Mouse (Mus musculus) liver, embryonic 15.5 days (tissue): Measurements from ENCODE around the gene Zcchc7. TPM values are rescaled to one million over a fixed set of nuclear protein-coding genes. Genes with fewer than 3 reads are reported as not detected.

Experiments
- ATAC-seq: fragments of 200-750 bp; cut with Nextera tagmentation; 2 replicates; pipeline ENCODE4 v1.8.0; 2017; ENCODE audit warnings: moderate number of reproducible peaks, mild to moderate bottlenecking, moderate library complexity; ENCODE audit not compliant: insufficient read depth
- H3K27ac ChIP-seq: fragments of 300-500 bp; sonication (generic); replicated peaks from 2 replicates; pipeline ENCODE4 v1.5.1; 2015; ENCODE audit warnings: mild to moderate bottlenecking, inconsistent platforms
- H3K27me3 ChIP-seq: fragments of 300-500 bp; sonication (generic); 2 replicates; pipeline ENCODE4 v1.6.1; 2015; ENCODE audit warnings: mild to moderate bottlenecking, inconsistent platforms
- H3K36me3 ChIP-seq: fragments of 300-500 bp; sonication (generic); replicated peaks from 2 replicates; pipeline ENCODE4 v1.6.1; 2015; ENCODE audit warnings: moderate library complexity, mild to moderate bottlenecking, inconsistent platforms
- H3K4me1 ChIP-seq: fragments of 300-500 bp; sonication (generic); replicated peaks from 2 replicates; pipeline ENCODE4 v1.6.1; 2015; ENCODE audit warnings: inconsistent platforms
- H3K4me2 ChIP-seq: fragments of 300-500 bp; sonication (generic); 2 replicates; pipeline ENCODE4 v1.6.1; 2015; ENCODE audit warnings: moderate library complexity, mild to moderate bottlenecking, inconsistent platforms
- H3K4me3 ChIP-seq: fragments of 300-500 bp; sonication (generic); replicated peaks from 2 replicates; pipeline ENCODE4 v1.5.1; 2015; ENCODE audit warnings: mild to moderate bottlenecking, inconsistent platforms
- H3K9ac ChIP-seq: fragments of 300-500 bp; sonication (generic); 2 replicates; pipeline ENCODE4 v1.6.1; 2015; ENCODE audit warnings: moderate library complexity, mild to moderate bottlenecking, inconsistent platforms
- H3K9me3 ChIP-seq: fragments of 300-500 bp; sonication (generic); replicated peaks from 2 replicates; pipeline ENCODE4 v1.6.1; 2016; ENCODE audit warnings: inconsistent platforms
- WGBS: fragments of 180-500 bp; shearing (Covaris S2); methylation state at CpG from one replicate; pipeline ENCODE4 v1.1.7; 2015; ENCODE audit warnings: mixed read lengths; ENCODE audit not compliant: insufficient replicate concordance; 5-methylcytosine and 5-hydroxymethylcytosine counted together
- polyA plus RNA-seq: library from polyadenylated mRNA; unstranded; fragments of >200 nt; fragmentation: Nextera tagmentation; extraction: Ambion mirVana; gene quantifications from 2 replicates; pipeline ENCODE4 v1.2.1, GENCODE M21; 2015

Zcchc7 gene
- polyA plus RNA-seq, 1 experiment from 2014 or later: 13.0 TPM

- Histone ChIP-seq H3K9ac (no peak overlapping the region), H3K27me3 (no peaks in the 10 kb centered on the region), H3K9me3 (no peaks in the 10 kb centered on the region), H3K36me3 (no peaks in the 10 kb centered on the region), H3K4me2 (no peak overlapping the region), H3K4me1 (no peaks in the 10 kb centered on the region), H3K27ac (no peak overlapping the region), H3K4me3 (no peak overlapping the region)
- ATAC-seq: no peak
- WGBS: 71% methylated on average over 2 of the region's 2 CpGs
Measured at GRCm38 (mm10) chr4:44776651-44777050, 21.0 kb downstream of the Zcchc7 start.

DNA sequence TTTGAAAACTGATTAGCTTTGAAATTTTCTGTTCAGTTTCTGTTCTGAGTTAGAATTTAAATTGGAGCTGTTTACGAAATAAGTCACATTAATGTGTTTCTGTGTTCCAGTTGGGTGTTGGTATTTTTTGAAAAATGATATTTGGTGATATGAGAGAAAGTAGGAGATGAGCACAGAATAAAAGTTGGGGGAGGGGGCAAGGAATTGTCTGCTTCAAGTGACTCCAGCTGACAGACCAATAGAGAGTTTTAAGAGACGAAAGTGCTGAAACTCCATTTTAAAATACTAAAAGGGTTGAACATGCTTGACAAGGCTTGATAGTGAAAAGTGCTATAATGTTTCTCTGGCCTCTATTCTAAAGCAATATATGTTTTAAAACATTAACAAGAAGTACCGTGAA is 21.4 kb downstream of the Zcchc7 start:
- Histone ChIP-seq H3K27me3 (no peaks in the 10 kb centered on the region), H3K4me1 (no peaks in the 10 kb centered on the region), H3K4me2 (no peak overlapping the region), H3K9me3 (no peaks in the 10 kb centered on the region), H3K36me3 (no peaks in the 10 kb centered on the region), H3K9ac (no peak overlapping the region), H3K4me3 (no peak overlapping the region), H3K27ac (no peak overlapping the region)
- ATAC-seq: no peak
- WGBS: 77% methylated on average over 3 of the region's 3 CpGs

DNA sequence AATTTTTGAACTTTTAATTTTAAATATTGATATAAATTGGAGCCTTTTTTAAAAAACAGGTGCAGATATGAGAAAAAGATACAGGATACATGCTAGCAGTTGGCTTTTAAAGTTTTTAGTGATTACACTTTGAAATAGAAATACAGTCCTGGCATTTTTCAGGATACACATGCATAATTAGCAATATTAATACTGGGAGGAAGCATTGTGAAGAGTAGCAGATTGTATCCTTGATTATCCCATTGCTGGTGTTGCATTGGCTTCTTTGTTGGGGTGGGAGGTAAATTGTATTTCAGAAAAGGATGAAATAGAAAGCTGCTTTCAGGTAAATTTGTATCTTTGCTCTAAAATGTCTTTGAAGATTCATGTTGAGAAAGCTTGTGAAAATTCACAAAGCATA is 22.0 kb downstream of the Zcchc7 start:
- no peak overlapping the region for H3K27ac ChIP-seq
- no peaks in the 10 kb centered on the region for H3K27me3 ChIP-seq
- H3K9me3 ChIP-seq: no peaks in the 10 kb centered on the region
- ATAC-seq: no peak
- no peaks in the 10 kb centered on the region for H3K36me3 ChIP-seq
- no peak overlapping the region for H3K4me3 ChIP-seq
- no peak overlapping the region for H3K4me2 ChIP-seq
- no peak overlapping the region for H3K9ac ChIP-seq
- no peaks in the 10 kb centered on the region for H3K4me1 ChIP-seq

DNA sequence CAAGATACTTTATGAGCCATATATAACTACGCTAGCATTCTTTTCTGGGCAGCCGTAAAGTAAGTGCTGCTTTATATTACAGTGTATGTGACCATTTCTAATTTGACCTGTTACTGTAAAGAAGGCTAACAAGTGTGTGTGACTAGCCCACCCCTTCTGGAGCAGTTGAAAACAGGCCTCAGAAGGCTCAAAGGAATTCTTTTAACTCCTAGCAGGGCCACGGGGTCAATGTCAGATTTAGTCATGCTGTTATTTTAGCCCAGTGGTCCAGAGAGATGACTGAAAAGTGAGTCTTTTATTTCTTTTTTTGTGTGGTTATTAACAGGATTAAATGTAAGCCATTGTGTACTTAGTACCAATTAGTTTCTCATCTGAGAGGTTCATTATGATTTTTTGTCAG is 22.6 kb downstream of the Zcchc7 start:
- Histone ChIP-seq H3K4me1 (no peaks in the 10 kb centered on the region), H3K4me3 (no peak overlapping the region), H3K4me2 (no peak overlapping the region), H3K9ac (no peak overlapping the region), H3K36me3 (no peaks in the 10 kb centered on the region), H3K27me3 (no peaks in the 10 kb centered on the region), H3K9me3 (no peaks in the 10 kb centered on the region), H3K27ac (no peak overlapping the region)
- 77% methylated on average over 3 of the region's 3 CpGs for WGBS
- no peak for ATAC-seq

- no peak overlapping the region for H3K4me2 ChIP-seq
- H3K9ac ChIP-seq: no peak overlapping the region
- no peaks in the 10 kb centered on the region for H3K27me3 ChIP-seq
- H3K36me3 ChIP-seq: no peaks in the 10 kb centered on the region
- no peaks in the 10 kb centered on the region for H3K9me3 ChIP-seq
- no peak for ATAC-seq
- no peak overlapping the region for H3K4me3 ChIP-seq
- 46% methylated on average over 4 of the region's 4 CpGs for WGBS
- no peak overlapping the region for H3K27ac ChIP-seq
- H3K4me1 ChIP-seq: no peaks in the 10 kb centered on the region
Measured at GRCm38 (mm10) chr4:44780462-44781157, 24.9 kb downstream of the Zcchc7 start.

- H3K4me1 ChIP-seq: no peaks in the 10 kb centered on the region
- H3K4me2 ChIP-seq: no peak overlapping the region
- ATAC-seq: no peak
- H3K36me3 ChIP-seq: no peaks in the 10 kb centered on the region
- no peak overlapping the region for H3K9ac ChIP-seq
- H3K27ac ChIP-seq: no peak overlapping the region
- no peaks in the 10 kb centered on the region for H3K9me3 ChIP-seq
- H3K4me3 ChIP-seq: no peak overlapping the region
- H3K27me3 ChIP-seq: no peaks in the 10 kb centered on the region
- 75% methylated on average over 1 of the region's 1 CpGs for WGBS
Measured at GRCm38 (mm10) chr4:44781494-44781893, 25.8 kb downstream of the Zcchc7 start.

DNA sequence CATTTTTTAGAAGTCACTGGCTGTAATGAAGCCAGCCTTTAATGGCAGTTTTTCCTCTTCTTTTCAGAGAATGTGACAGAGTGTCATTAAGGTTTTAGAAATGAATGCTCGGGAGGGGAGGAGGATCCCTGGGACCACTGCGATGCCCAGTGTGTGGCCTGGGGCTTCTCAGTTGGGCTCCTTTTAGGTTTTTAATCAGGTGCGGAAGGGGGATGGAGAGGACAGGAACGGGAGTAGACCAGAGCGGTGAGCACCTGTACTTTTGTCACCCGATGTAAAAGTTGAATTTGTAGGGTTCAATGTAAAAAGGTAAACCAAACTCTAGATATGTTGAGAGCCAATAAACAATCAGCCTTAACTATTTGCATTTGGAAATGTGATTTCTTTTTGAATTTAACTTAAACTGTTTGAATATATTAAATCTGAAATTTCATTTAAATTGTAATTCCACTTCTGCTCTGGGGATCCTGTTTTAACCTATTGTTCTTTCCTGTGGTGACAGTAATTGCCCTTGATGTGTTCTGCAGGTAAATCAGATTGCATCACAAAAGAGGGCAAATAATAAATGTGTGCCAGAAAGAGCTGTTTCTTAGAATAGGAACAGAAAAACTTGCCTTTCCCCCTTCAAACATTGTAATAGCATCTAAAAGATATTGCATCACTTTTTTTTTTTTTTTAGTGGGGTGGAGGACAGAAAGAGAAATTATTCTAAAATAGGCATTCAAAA is 28.1 kb downstream of the Zcchc7 start:
- WGBS: 81% methylated on average over 6 of the region's 6 CpGs
- Histone ChIP-seq H3K4me2 (no peak overlapping the region), H3K27ac (no peak overlapping the region), H3K9ac (no peak overlapping the region), H3K27me3 (no peaks in the 10 kb centered on the region), H3K9me3 (no peaks in the 10 kb centered on the region), H3K4me3 (no peak overlapping the region), H3K36me3 (no peaks in the 10 kb centered on the region), H3K4me1 (no peaks in the 10 kb centered on the region)
- ATAC-seq: no peak

DNA sequence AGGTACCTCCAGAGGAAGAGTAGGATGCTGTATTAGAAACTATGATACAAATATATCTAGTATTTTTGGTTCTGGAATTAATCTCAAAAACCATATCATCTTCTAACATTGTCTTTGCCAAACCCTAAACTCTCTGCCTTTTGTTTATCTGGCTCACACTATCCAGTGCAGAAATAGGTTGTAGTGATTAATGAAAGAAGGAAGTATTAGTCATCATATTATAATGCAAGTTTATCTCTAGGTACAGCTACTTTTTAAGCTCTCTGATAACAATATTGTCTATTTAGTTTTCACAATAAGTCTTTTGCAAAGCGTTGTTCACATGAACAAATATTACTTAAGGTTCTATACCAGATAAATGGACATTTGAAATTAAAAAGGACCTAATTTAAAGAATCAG is 57.2 kb downstream of the Zcchc7 start:
- ATAC-seq: no peak
- H3K27me3 ChIP-seq: no peaks in the 10 kb centered on the region
- WGBS: 19% methylated on average over 1 of the region's 1 CpGs

GRCm38 (mm10) chr4:44813770-44814169 is 58.1 kb downstream of the Zcchc7 start:
- Histone ChIP-seq H3K9me3 (no peaks in the 10 kb centered on the region), H3K4me2 (no peak overlapping the region; the same call in 1 of the 2 replicates), H3K4me1 (peaks cover 16% of the 10 kb centered on the region), H3K27ac (no peak overlapping the region), H3K4me3 (no peak overlapping the region), H3K9ac (no peak overlapping the region), H3K36me3 (no peaks in the 10 kb centered on the region), H3K27me3 (no peaks in the 10 kb centered on the region)
- 18% methylated on average over 4 of the region's 4 CpGs for WGBS
- ATAC-seq: peak; percentile 75

More for the DNA sequence above, 57.2 kb downstream of the Zcchc7 start:
- Histone ChIP-seq H3K9ac (no peak overlapping the region), H3K4me1 (peaks cover 16% of the 10 kb centered on the region), H3K27ac (no peak overlapping the region), H3K4me3 (no peak overlapping the region), H3K36me3 (no peaks in the 10 kb centered on the region), H3K9me3 (no peaks in the 10 kb centered on the region), H3K4me2 (no peak overlapping the region)

DNA sequence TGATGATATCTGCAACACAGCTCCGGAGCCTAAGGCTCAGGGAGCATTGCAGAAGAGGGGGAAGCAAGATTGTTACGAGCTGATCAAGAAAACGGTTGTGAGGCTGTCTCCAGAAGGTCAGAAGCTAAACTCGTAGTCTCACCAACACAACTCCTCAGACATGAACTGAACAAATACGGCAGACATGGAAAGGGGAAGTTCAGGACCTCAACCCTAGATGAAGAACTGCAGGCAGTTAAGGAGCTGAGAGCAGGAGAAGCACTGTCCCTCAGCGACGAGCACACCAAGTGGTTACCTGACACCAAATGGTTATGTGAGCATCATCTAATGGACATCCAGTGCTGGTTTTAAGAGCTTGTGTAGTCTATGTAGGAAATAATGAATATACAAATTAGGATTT is 60.9 kb downstream of the Zcchc7 start:
- H3K9ac ChIP-seq: no peak overlapping the region
- 16% methylated on average over 7 of the region's 7 CpGs for WGBS
- H3K27me3 ChIP-seq: no peaks in the 10 kb centered on the region

GRCm38 (mm10) chr4:44830609-44831008 is 74.9 kb downstream of the Zcchc7 start:
- ATAC-seq: no peak
- H3K27ac ChIP-seq: no peak overlapping the region
- H3K9ac ChIP-seq: no peak overlapping the region
- no peaks in the 10 kb centered on the region for H3K9me3 ChIP-seq
- 69% methylated on average over 3 of the region's 3 CpGs for WGBS
- no peak overlapping the region for H3K4me2 ChIP-seq
- H3K4me3 ChIP-seq: no peak overlapping the region
- H3K4me1 ChIP-seq: no peaks in the 10 kb centered on the region
- H3K36me3 ChIP-seq: no peaks in the 10 kb centered on the region
- H3K27me3 ChIP-seq: no peaks in the 10 kb centered on the region

More for the DNA sequence above, 60.9 kb downstream of the Zcchc7 start:
- H3K9me3 ChIP-seq: no peaks in the 10 kb centered on the region
- no peak overlapping the region for H3K27ac ChIP-seq
- H3K4me3 ChIP-seq: no peak overlapping the region
- peaks cover 16% of the 10 kb centered on the region for H3K4me1 ChIP-seq
- no peak for ATAC-seq
- no peak overlapping the region for H3K4me2 ChIP-seq
- no peaks in the 10 kb centered on the region for H3K36me3 ChIP-seq
